Mouse (Mus musculus) limb, embryonic 11.5 days (tissue): ENCODE data around the gene Lsmem1. TPM values are rescaled to one million over a fixed set of nuclear protein-coding genes. Genes with fewer than 3 reads are reported as not detected.

ENCODE experiments used
- ATAC-seq: fragments of 200-750 bp; cut with Nextera tagmentation; 2 replicates; pipeline ENCODE4 v1.8.0; 2017; ENCODE audit warnings: low read depth; ENCODE audit not compliant: insufficient number of reproducible peaks, low FRiP score, low TSS enrichment
- DNase-seq: peaks from one replicate; pipeline ENCODE4 v3.0.0-alpha.2; 2015; ENCODE audit warnings: low spot score
- H3K27ac ChIP-seq: fragments of 300-500 bp; sonication (generic); replicated peaks from 2 replicates; pipeline ENCODE4 v1.5.1; 2014; ENCODE audit warnings: low read depth, mild to moderate bottlenecking, low read length
- H3K27me3 ChIP-seq: fragments of 300-500 bp; sonication (generic); 2 replicates; pipeline ENCODE4 v1.6.1; 2014; ENCODE audit warnings: mild to moderate bottlenecking, low read length, mixed read lengths; ENCODE audit not compliant: control insufficient read depth, insufficient read depth
- H3K36me3 ChIP-seq: fragments of 300-500 bp; sonication (generic); 2 replicates; pipeline ENCODE4 v1.6.1; 2014; ENCODE audit warnings: mild to moderate bottlenecking, low read length, moderate library complexity, mixed read lengths; ENCODE audit not compliant: control insufficient read depth, insufficient read depth
- H3K4me1 ChIP-seq: fragments of 300-500 bp; sonication (generic); 2 replicates; pipeline ENCODE4 v1.6.1; 2014; ENCODE audit warnings: low read length, mixed read lengths; ENCODE audit not compliant: control insufficient read depth, insufficient read depth
- H3K4me2 ChIP-seq: fragments of 300-500 bp; sonication (generic); 2 replicates; pipeline ENCODE4 v1.6.1; 2014; ENCODE audit warnings: low read depth, mild to moderate bottlenecking, moderate library complexity; ENCODE audit not compliant: severe bottlenecking
- H3K4me3 ChIP-seq: fragments of 300-500 bp; sonication (generic); 2 replicates; pipeline ENCODE4 v1.5.1; 2014; ENCODE audit warnings: low read depth, low read length
- H3K9ac ChIP-seq: fragments of 300-500 bp; sonication (generic); 2 replicates; pipeline ENCODE4 v1.6.1; 2014; ENCODE audit warnings: mild to moderate bottlenecking, low read length
- H3K9me3 ChIP-seq: fragments of 300-500 bp; sonication (generic); 2 replicates; pipeline ENCODE4 v1.6.1; 2016; ENCODE audit warnings: low read length; ENCODE audit not compliant: control insufficient read depth
- WGBS: fragments of 180-500 bp; shearing (Covaris S2); extraction: QIAGEN DNeasy Blood & Tissue Kit; methylation state at CpG from one replicate; pipeline ENCODE4 v1.1.7; 2014; 5-methylcytosine and 5-hydroxymethylcytosine counted together
- polyA plus RNA-seq: library from polyadenylated mRNA; unstranded; fragments of >200 nt; fragmentation: Nextera tagmentation; extraction: Ambion mirVana; gene quantifications from 2 replicates; pipeline ENCODE4 v1.2.1, GENCODE M21; 2014

The Lsmem1 gene
- polyA plus RNA-seq: not detected in 2 replicates

- Histone ChIP-seq H3K36me3 (peaks cover 2% of the 10 kb centered on the region; the same call in 1 of the 2 replicates), H3K4me2 (no peak within 1 kb of the TSS), H3K4me1 (no peaks in the 10 kb centered on the region), H3K9ac (no peak within 1 kb of the TSS), H3K27me3 (no peaks in the 10 kb centered on the region), H3K9me3 (no peaks in the 10 kb centered on the region), H3K4me3 (no peak within 1 kb of the TSS), H3K27ac (no peak within 1 kb of the TSS)
- DNase-seq (no peak), ATAC-seq (no peak)
- WGBS: 70% methylated on average over 8 of the region's 8 CpGs
Observed at GRCm38 (mm10) chr12:40199302-40199701, at the start of gene Lsmem1. Gene Lsmem1, minus strand, starts transcription at chr12:40199490.

GRCm38 (mm10) chr12:40248454-40249180 is 49.3 kb upstream of the Lsmem1 start, which contains the start of gene Ifrd1:
Gene Ifrd1, minus strand, starts transcription at chr12:40248504.
- DNase-seq (no peak), ATAC-seq (no peak)
- no peaks in the 10 kb centered on the region for H3K36me3 ChIP-seq
- no peaks in the 10 kb centered on the region for H3K9me3 ChIP-seq
- no peak within 1 kb of the TSS for H3K9ac ChIP-seq
- H3K4me2 ChIP-seq: no peak within 1 kb of the TSS
- no peaks in the 10 kb centered on the region for H3K27me3 ChIP-seq
- 59% methylated on average over 5 of the region's 5 CpGs for WGBS
- peaks cover 9% of the 10 kb centered on the region for H3K4me1 ChIP-seq
- H3K4me3 ChIP-seq: no peak within 1 kb of the TSS
- no peak within 1 kb of the TSS for H3K27ac ChIP-seq

GRCm38 (mm10) chr12:40247976-40248375 is 48.7 kb upstream of the Lsmem1 start:
- no peak for DNase-seq
- H3K27me3 ChIP-seq: no peaks in the 10 kb centered on the region
- no peak overlapping the region for H3K27ac ChIP-seq
- WGBS: 80% methylated on average over 6 of the region's 6 CpGs
- no peak overlapping the region for H3K9ac ChIP-seq
- ATAC-seq: no peak
- H3K4me3 ChIP-seq: no peak overlapping the region
- H3K4me2 ChIP-seq: no peak overlapping the region
- H3K36me3 ChIP-seq: no peaks in the 10 kb centered on the region
- peaks cover 9% of the 10 kb centered on the region for H3K4me1 ChIP-seq
- no peaks in the 10 kb centered on the region for H3K9me3 ChIP-seq

GRCm38 (mm10) chr12:40247384-40247783 is 48.1 kb upstream of the Lsmem1 start:
- ATAC-seq: no peak
- peaks cover 9% of the 10 kb centered on the region for H3K4me1 ChIP-seq
- WGBS: 62% methylated on average over 4 of the region's 4 CpGs
- H3K36me3 ChIP-seq: no peaks in the 10 kb centered on the region
- H3K9ac ChIP-seq: no peak overlapping the region
- H3K4me3 ChIP-seq: no peak overlapping the region
- no peaks in the 10 kb centered on the region for H3K27me3 ChIP-seq
- H3K4me2 ChIP-seq: no peak overlapping the region
- H3K9me3 ChIP-seq: no peaks in the 10 kb centered on the region
- no peak overlapping the region for H3K27ac ChIP-seq
- no peak for DNase-seq

GRCm38 (mm10) chr12:40245434-40245970 is 46.2 kb upstream of the Lsmem1 start:
- Histone ChIP-seq H3K9me3 (no peaks in the 10 kb centered on the region), H3K4me3 (no peak overlapping the region), H3K27ac (no peak overlapping the region), H3K36me3 (no peaks in the 10 kb centered on the region), H3K4me2 (no peak overlapping the region), H3K4me1 (peaks cover 9% of the 10 kb centered on the region), H3K27me3 (no peaks in the 10 kb centered on the region), H3K9ac (no peak overlapping the region)
- WGBS: 94% methylated on average over 7 of the region's 7 CpGs
- ATAC-seq: no peak
- no peak for DNase-seq

- ATAC-seq (no peak), DNase-seq (no peak)
- H3K36me3 ChIP-seq: no peaks in the 10 kb centered on the region
- WGBS: 89% methylated on average over 5 of the region's 5 CpGs
- H3K4me1 ChIP-seq: peaks cover 9% of the 10 kb centered on the region
- H3K27me3 ChIP-seq: no peaks in the 10 kb centered on the region
- H3K4me3 ChIP-seq: no peak overlapping the region
- H3K9me3 ChIP-seq: no peaks in the 10 kb centered on the region
- no peak overlapping the region for H3K27ac ChIP-seq
- no peak overlapping the region for H3K9ac ChIP-seq
- no peak overlapping the region for H3K4me2 ChIP-seq
Observed at GRCm38 (mm10) chr12:40244926-40245325, 45.6 kb upstream of the Lsmem1 start.

- H3K27me3 ChIP-seq: no peaks in the 10 kb centered on the region
- no peaks in the 10 kb centered on the region for H3K9me3 ChIP-seq
- WGBS: 67% methylated on average over 11 of the region's 11 CpGs
- no peak overlapping the region for H3K9ac ChIP-seq
- no peak overlapping the region for H3K4me2 ChIP-seq
- no peak overlapping the region for H3K27ac ChIP-seq
- H3K36me3 ChIP-seq: no peaks in the 10 kb centered on the region
- H3K4me1 ChIP-seq: peaks cover 9% of the 10 kb centered on the region
- no peak overlapping the region for H3K4me3 ChIP-seq
- no peak for ATAC-seq
- DNase-seq: no peak
Observed at GRCm38 (mm10) chr12:40243821-40244221, 44.5 kb upstream of the Lsmem1 start.

- ATAC-seq (no peak), DNase-seq (no peak)
- H3K9ac ChIP-seq: no peak overlapping the region
- no peaks in the 10 kb centered on the region for H3K9me3 ChIP-seq
- H3K4me2 ChIP-seq: no peak overlapping the region
- no peak overlapping the region for H3K4me3 ChIP-seq
- 0 out of 2 replicates have a peak, but pooled peaks cover 4% of the 10 kb centered on the region for H3K4me1 ChIP-seq
- no peak overlapping the region for H3K27ac ChIP-seq
- no peaks in the 10 kb centered on the region for H3K36me3 ChIP-seq
- 66% methylated on average over 4 of the region's 4 CpGs for WGBS
- no peaks in the 10 kb centered on the region for H3K27me3 ChIP-seq
Observed at GRCm38 (mm10) chr12:40243241-40243640, 44.0 kb upstream of the Lsmem1 start.
